Mouse (Mus musculus): ENCODE results near the gene Ppp1r15a.

DNA sequence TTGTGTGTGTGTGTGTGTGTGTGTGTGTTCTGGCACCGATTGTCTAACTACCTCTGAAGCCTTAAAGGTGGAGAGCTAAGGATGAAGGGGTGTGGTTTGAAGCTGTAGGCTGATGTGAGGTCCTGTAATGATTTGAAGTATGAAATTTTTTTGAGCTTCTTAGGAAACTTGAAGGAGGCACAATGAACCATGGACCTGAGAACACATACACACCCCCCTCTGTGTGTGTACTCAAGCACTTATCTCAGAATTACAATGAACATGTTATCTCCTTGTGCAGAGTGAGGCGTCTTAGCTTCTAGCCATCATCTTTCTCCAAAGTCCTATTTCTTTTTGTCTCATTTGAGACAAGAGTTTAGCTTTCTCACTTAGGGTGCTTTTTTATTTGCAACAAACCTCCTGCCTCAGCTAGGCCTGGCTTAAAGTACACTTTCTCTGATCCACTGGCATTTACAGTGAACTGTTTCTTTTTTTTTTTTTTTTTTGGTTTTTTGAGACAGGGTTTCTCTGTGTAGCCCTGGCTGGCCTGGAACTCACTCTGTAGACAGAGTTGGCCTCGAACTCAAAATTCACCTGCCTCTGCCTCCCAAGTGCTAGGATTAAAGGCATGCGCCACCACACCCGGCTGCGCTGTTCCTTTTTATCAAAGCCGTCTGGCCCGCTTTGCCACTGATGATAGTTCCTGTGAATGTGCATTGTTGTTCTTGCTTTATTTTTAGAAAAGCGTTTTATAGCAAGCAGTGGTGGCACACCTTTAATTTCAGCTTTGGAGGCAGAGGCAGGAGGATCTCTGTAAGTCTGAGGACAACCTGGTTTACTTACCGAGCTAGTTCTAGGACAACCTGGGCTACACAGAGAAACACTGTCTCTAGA, 42.8 kb upstream of the Ppp1r15a start:
- TF ChIP-seq POLR2A (IDR thresholded peaks at IDR 0.05; ENCODE audit: borderline replicate concordance, extremely low read depth, insufficient read depth, insufficient read length, poor library complexity, severe bottlenecking) (no peak), CTCF (IDR thresholded peaks at IDR 0.05; ENCODE audit: borderline replicate concordance, extremely low read depth, insufficient read depth, insufficient read length) (no peak)

Data from brain, embryonic 14.5 days (tissue).